Mouse (Mus musculus) cerebellum, adult 11 months (tissue): ENCODE measurements around the gene Tmem247.
A peak's percentile ranks its signal among the peaks of the same experiment; 100 is the strongest.

Experiments used
- DNase-seq: peaks from one replicate; pipeline ENCODE4 v3.0.0; 2022

The Tmem247 gene

GRCm38 (mm10) chr17:86918786-86919185 lies 1.6 kb downstream of the Tmem247 start:
- no peak for DNase-seq

- DNase-seq, result no peak
These were observed 2.6 kb downstream of the Tmem247 start for GRCm38 (mm10) chr17:86919729-86920128.

GRCm38 (mm10) chr17:86924679-86925078 lies 7.5 kb downstream of the Tmem247 start:
- no peak for DNase-seq

GRCm38 (mm10) chr17:86926836-86927235 lies 9.7 kb downstream of the Tmem247 start:
- no peak for DNase-seq

- no peak for DNase-seq
These were observed 12.2 kb downstream of the Tmem247 start for GRCm38 (mm10) chr17:86929355-86929754.

GRCm38 (mm10) chr17:86929981-86930380 lies 12.8 kb downstream of the Tmem247 start:
- DNase-seq, result no peak

GRCm38 (mm10) chr17:86932896-86933295 lies 15.7 kb downstream of the Tmem247 start:
- no peak for DNase-seq

GRCm38 (mm10) chr17:86937064-86937463 lies 19.9 kb downstream of the Tmem247 start:
- DNase-seq, result no peak

- peak; percentile 21 for DNase-seq
These were observed 20.5 kb downstream of the Tmem247 start for GRCm38 (mm10) chr17:86937497-86938155.

GRCm38 (mm10) chr17:86938683-86939082 lies 21.5 kb downstream of the Tmem247 start:
- no peak for DNase-seq

- no peak for DNase-seq
These were observed 25.0 kb downstream of the Tmem247 start for GRCm38 (mm10) chr17:86942112-86942511.

GRCm38 (mm10) chr17:86943158-86943557 lies 26.0 kb downstream of the Tmem247 start:
- no peak for DNase-seq

- DNase-seq, result no peak
These were observed 28.9 kb downstream of the Tmem247 start for GRCm38 (mm10) chr17:86946078-86946477.

- DNase-seq, result no peak
These were observed 31.0 kb downstream of the Tmem247 start, which contains the start of gene Atp6v1e2 for GRCm38 (mm10) chr17:86947840-86948796. Gene Atp6v1e2, minus strand, starts transcription at chr17:86947897.

- DNase-seq, result no peak
These were observed 31.7 kb downstream of the Tmem247 start for GRCm38 (mm10) chr17:86948801-86949200.

GRCm38 (mm10) chr17:86957239-86957638 lies 40.1 kb downstream of the Tmem247 start:
- no peak for DNase-seq

- no peak for DNase-seq
These were observed 40.8 kb downstream of the Tmem247 start for GRCm38 (mm10) chr17:86957968-86958367.

GRCm38 (mm10) chr17:86961301-86961841 lies 44.2 kb downstream of the Tmem247 start:
- no peak for DNase-seq

GRCm38 (mm10) chr17:86962297-86962893 lies 45.2 kb downstream of the Tmem247 start:
- DNase-seq, result peak; percentile 73

GRCm38 (mm10) chr17:86962894-86963585 lies 45.9 kb downstream of the Tmem247 start, which contains the start of gene Rhoq:
Gene Rhoq, plus strand, starts transcription at chr17:86963082.
- peak; percentile 65 for DNase-seq

GRCm38 (mm10) chr17:86963586-86963902 lies 46.4 kb downstream of the Tmem247 start:
- no peak for DNase-seq

GRCm38 (mm10) chr17:86964041-86964440 lies 46.9 kb downstream of the Tmem247 start:
- DNase-seq, result no peak

- DNase-seq, result peak; percentile 40
These were observed 47.4 kb downstream of the Tmem247 start for GRCm38 (mm10) chr17:86964502-86964901.
